Mouse (Mus musculus): ENCODE measurements around the gene Uhrf1.

The Uhrf1 gene

GRCm38 (mm10) chr17:56348128-56348527 lies 45.0 kb downstream of the Uhrf1 start:
- DNase-seq (ENCODE audit: low spot score in 2 of 2), result no peak

DNA sequence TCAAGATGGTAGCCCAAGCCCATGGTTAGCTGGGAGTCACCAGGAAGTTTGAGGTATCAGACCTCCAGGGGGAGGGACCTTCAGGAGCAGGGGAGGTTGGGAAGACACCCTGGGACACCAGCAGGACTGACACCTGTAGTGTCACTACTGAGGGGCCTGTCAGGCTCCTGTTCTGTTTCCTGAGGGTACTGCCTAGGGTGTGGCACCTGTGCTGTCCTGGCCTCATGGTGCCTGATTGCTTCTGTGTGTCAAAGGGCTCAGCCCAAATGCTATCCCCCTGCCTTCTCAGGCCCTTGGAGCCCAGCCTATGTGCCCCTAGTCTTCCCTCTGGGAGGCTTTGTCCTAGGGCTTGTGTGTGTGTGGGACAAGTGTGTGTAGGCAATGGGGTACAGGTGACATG lies 45.5 kb downstream of the Uhrf1 start:
- DNase-seq (ENCODE audit: low spot score in 2 of 2), result no peak

DNA sequence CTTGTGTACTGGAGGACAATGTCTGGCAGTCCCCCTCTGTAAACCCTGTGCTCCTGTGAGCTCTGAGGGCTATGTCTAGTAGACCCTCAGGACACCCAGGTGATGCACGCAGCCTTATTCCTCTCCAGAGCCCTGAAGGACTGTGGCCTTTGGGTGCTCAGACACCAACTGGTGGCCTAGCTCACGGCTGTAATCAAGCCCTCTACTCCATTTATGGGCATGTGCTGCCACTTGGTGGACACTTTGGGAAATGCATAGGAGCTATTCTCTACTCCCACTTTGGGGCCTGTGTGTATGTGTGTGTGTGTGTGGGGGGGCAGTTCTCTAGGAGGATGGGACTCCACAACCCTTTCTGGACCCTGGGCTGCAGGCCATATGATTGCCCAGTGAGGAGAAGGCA lies 47.6 kb downstream of the Uhrf1 start:
- peak; percentile 67 to 73 for DNase-seq (ENCODE audit: low spot score in 2 of 2)

DNA sequence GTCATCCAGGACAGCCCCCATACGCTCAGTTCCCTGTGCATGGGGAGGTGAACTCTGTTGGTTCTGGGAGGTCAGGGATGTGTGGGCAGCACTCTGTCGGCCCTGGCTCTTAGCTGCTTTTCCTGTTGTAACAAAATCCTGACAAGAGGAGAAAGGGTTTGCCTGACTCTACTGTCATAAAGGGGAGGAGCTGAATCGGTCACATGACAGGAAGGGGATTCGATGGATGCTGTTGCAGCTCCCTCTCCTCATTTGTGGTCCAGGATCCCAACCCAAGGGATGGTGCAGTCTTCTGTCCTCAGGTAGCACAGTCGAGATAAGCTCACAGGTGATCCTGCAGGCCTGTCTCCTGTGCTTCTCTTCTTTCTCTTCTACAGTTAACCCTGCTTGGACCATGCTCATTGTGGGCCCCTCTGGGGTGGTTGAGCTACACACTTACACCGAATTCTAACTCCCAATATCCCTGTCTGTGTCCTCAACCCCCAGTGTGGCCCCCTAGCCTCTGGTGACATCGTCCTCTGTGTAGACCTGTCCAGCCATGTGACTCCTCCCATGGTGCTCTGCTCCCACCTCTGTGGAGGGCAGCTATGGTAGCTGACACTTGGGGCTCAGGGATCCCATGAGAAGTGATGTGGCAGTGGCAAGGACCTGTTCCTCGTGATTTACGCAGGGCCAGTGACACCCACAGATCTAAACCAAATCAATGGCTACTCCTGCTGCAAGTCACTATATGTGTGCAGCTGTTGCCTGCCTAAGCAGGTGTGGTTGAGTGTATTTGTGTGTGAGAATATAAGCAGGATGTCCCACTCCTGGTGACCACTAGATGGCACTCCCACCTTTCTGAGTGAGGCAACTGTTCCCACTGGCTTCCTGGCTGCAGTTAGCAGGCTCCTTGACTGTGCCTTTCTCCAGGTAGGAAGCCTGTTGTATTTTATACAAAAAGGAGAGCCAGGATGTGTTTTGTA lies 54.1 kb downstream of the Uhrf1 start:
- DNase-seq (ENCODE audit: low spot score in 2 of 2), result peak; percentile 55 to 70

DNA sequence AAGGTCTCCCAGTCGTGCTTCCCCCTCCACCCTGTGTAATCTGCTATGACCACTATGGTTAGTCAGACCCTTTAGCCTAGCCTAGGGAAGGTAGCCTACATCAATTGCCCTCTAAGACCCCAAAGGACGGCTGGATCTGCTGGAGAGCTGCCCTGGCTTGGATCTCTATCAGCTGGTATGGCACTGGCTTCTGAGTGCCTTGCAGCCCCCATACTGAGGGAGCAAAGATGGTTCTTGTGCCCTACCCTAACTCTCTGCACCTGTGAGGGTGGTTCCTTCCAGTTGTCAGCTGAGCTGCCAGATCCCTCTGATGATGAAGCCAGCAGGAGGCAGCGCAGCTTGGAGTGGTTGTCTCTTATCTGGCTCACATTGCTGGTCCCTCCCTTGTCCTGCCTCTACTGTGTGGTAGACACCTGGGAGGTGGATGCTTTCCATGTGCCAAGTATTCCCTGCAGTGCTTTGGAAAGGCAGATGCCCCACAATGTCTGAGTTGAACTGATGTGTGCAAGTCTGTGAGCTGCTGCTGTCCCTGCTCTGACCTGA lies 56.1 kb downstream of the Uhrf1 start:
- no peak for DNase-seq (ENCODE audit: low spot score in 2 of 2)

DNA sequence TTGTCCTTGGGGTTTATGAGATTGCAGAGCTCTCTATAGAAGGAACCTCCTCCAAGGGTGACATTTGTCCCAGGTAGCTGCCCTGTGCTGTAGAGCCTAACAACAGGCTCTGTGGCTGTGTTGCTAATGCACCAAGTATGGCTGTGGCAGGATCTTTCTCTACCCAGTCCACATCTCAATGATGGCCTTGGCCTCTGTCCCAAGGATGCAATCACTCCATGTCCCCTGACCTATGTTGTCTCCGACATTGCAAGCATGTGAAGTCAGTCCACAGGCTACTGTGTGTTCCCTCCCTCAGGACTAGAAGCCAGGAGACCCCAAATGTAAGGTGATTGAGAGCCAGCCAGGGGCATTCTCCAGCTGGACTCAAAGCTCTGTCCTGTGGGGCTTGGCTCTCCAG lies 56.7 kb downstream of the Uhrf1 start:
- no peak for DNase-seq (ENCODE audit: low spot score in 2 of 2)

DNA sequence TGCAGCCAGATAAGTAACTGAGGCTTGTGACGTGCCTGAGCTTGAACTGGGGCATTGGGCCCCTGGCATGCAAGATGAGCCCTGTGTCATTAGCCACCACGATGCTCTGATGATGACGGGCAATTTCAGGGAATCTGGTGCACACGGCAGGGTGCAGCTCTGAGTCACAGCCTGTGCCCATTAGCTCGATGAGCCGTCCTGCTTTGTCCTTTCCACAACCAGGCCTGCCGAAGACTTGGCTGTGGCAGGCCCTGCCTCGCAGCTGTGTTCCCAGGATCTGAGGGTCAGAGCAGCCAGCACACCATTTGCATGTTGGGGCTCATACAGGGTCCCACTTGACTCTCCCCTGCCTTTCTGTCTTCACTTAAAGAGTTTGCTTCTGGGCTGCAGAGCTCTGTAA lies 57.3 kb downstream of the Uhrf1 start:
- no peak for DNase-seq (ENCODE audit: low spot score in 2 of 2)

DNA sequence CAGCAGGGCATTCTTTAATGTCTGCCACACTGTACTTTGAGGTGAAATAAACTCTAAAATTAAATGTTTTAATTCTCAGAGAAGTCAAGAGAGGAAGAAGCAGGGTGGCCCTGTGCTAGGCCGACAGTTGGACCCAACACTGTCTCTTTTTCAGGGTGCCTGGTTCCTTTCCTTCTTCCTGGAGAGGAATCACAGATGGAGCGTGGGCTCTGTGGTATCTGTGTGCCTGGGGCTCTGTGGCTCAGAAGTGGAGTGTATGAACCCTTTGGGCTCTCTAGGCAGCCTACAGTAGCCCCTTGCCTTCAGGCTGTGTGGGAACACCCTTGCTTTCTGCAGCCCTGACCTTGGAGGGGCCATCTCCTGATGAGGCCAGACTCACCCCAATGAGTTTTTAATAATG lies 58.4 kb downstream of the Uhrf1 start:
- no peak for DNase-seq (ENCODE audit: low spot score in 2 of 2)

DNA sequence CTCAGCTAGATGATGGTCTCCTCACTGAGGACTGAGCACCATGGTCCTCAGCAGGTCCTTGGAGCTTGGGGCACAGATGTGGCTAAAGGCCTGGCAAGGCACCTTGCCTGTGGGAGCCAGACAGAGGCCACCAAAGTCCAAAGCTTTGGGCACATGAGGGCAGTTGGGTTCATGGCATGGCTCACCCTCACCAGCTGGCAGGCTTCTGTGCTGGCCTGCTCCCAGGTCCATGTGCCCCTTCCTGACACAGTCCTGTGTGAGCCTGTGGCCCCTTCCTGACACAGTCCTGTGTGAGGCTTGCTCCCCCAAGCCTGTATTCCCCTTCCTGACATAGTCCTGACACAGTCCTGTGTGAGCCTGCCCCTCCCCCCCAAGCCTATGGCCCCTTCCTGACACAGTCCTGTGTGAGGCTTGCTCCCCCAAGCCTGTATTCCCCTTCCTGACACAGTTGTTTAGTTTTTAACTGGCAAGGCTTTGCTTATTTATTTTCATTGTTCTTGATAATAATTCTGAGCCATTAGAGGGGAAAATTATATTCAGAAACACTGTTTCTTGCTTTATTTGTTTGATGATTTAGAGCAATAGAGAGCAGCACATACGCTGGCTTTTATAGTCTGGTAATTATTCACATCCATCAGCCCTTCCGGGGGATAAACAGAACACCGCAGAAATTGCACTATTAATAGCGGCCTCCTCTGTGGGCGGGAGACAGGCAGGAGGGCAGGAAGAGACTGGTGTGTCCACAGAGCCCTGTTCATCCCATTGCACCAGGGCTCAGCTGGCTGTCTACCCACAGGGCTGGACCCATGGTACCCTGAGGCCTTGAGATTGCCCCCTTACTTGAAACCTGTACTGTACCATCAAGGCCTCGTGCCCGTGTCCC lies 62.9 kb downstream of the Uhrf1 start:
- no peak for DNase-seq (ENCODE audit: low spot score in 2 of 2)

DNA sequence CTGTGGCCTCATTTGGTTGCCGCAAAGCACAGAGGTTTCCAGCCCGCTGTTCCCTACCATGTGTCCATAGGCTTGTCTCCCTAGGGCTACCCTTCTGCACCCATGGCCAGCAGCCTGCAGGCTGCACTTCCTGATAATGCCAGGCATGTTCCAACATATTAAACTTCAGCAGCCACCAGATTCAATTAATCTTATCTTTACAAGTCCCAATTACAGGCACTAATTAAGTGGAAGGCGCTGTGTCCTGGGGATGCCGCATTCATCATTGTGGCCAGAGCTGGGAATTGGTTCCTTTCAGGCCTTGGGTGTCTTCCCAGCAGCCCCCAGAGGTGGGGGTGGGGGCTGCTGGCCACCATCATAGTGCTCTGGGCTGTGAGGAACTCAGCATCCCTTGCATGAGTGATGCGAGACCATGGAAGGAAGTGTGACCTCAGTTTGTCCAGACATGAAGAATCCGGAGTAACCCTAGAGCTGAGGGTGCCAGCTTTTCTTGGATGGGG lies 65.2 kb downstream of the Uhrf1 start:
- no peak for DNase-seq (ENCODE audit: low spot score in 2 of 2)

DNA sequence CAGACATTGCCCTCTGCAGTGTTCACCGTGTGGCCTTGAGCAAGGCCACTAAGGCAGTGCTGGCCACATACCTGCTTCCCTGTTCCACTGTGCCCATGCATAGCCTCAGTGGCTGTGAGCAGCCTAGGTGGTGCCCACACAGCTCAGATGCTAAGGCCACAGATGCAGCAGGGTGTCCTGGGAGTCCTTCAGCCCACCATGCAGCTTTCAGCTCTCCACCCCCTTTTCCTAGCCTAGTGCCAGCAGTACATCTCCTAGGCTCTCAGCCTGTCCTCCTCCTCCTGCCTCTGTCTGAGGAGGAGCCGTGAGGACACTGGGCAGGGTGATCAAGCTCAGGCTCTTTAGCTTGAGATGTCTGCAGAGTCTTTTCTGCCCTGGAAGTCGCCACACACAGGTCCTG lies 67.0 kb downstream of the Uhrf1 start:
- no peak for DNase-seq (ENCODE audit: low spot score in 2 of 2)

- no peak for DNase-seq (ENCODE audit: low spot score in 2 of 2)
Measured at GRCm38 (mm10) chr17:56371029-56371660, 68.0 kb downstream of the Uhrf1 start.

- DNase-seq (ENCODE audit: low spot score in 2 of 2), result no peak
Measured at GRCm38 (mm10) chr17:56372109-56372508, 69.0 kb downstream of the Uhrf1 start.
